Mouse (Mus musculus) WW6 (cell line): ENCODE measurements around the gene Snx11.

ENCODE experiments used
- DNase-seq: peaks from one replicate; pipeline ENCODE4 v3.0.0-alpha.2; 2013; ENCODE audit warnings: low read depth, low spot score

Gene Snx11

GRCm38 (mm10) chr11:96762742-96763470 is 14.5 kb downstream of the Snx11 start:
- DNase-seq: no peak

- no peak for DNase-seq
Measured at GRCm38 (mm10) chr11:96761984-96762383, 15.4 kb downstream of the Snx11 start.

DNA sequence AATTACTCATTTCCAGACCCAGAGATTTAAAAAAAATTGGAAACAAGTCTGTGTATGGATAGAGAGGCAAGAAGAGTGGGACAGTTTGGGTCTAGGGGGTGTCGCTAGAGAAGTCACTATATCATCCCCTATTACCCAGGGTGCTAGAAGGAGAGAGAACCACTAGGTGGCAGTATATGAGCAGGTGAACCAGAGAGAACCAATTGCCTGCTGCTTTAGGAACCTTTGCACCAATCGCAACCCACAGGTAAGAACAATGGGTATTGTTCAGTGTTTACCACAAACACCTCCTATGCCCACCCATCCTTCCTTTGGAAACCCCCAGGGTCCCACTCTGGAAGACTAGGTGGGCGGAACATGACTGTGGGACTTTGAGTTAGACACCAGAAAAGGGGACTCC is 17.3 kb downstream of the Snx11 start:
- no peak for DNase-seq

DNA sequence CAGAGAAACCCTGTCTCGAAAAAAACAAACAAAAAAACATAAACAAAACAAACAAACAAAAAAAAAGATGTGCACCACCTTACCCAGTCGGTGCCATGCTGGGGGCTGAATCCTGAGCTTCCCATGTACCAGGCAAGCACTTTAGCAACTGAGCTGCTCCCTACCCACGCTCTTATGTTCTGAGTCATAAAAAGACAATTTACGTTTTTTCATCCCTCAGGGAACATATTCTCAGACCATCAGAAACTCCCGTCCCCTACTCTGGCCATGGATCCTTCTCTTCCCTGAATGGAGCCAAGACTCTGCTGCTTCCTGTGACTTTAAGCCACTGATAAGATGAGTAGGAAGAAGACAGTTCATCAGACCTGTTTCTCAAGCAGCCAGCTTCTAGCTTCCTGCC is 19.0 kb downstream of the Snx11 start:
- no peak for DNase-seq

DNA sequence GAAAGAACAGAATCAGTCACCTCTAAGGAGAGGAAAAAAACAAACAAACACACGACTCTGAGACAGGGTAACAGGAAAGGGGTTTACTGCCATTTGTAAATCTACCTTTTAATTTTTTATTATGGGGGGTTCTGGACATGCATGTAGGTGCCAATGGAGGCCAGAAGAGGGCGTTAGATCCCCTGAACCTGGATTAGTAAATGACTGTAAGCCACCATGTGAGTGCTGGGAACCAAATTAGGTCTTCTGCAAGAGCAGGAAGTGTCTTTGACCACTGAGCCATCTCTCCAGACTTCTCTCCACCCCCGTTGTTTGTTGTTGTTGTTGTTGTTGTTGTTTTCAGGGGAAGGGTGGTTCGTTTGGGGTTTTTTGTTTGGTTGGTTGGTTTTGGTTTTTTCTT is 19.9 kb downstream of the Snx11 start:
- no peak for DNase-seq

DNA sequence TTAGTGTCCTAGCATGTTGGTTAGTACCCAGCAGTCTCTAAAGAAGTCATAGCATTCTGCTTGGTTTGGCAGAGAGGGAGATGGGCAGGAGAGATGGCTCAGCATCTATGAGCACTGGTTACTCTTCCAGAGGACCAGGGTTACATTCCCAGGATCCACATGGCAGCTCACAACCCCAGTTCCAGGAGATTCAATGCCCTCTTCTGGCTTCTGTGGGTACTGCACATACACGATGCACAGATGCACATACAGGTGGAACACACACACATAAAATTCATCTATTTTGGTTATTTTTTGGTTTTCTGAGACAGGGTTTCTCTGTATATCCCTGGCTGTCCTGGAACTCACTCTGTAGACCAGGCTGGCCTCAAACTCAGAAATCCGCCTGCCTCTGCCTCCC is 22.1 kb downstream of the Snx11 start:
- DNase-seq: no peak

DNA sequence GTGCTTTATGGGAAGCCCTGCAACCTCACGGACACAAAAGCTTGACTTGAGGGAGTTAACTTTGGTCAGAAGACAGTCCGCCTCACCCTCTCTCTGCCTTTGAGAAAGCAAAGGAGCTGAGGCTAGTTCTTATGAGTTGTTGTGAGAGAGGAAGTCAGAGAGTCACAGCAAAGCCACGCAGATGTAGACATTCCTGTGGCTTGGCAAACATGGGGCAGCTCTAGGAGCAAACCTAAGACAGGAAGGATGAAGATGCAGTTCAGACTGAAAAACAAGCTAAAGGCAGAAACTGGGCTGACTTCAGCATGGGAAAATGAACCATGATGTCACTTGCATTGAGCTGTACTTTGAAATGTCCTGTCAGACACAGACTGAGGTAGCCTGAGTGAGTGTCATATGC is 29.8 kb downstream of the Snx11 start:
- DNase-seq: no peak

- no peak for DNase-seq
Measured at GRCm38 (mm10) chr11:96746648-96747047, 30.7 kb downstream of the Snx11 start.

DNA sequence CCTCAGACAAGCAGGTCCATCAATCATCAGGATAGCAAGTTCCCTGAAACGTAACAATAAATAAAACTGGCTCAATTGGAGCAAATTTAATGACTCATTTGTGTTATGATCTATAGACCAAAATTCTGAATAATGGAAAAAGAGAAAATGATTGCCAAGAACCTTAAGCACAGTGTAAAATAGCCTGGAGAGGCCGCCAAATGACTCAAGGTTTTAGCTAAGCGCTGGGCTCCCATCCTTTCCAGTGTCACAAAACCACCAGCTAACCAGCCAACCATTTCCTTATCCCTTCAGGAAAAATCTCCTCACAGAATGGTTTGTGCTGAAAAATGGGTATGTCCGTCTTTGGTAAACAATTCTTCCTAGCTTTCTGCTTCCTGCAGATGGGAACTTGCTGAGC is 33.5 kb downstream of the Snx11 start:
- DNase-seq: no peak

GRCm38 (mm10) chr11:96743000-96743399 is 34.4 kb downstream of the Snx11 start:
- DNase-seq: no peak

DNA sequence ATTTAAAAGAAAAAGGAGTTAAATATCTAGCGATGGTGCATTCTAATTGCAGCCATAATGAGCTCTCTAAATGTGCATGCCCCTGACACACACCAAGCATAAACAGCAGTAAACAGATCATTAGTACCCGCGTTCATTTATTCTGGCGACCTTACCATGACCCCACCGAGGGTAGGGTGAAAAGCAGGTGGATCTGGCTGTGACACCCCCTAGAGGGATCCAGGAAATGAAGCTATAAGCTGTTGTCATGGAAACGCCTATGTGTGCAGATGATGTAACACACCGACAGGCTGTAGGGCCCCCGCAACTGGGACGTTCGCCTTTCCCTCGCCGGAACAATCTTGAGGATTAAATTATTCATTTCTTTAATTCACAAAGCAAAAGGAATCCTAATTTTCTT is 35.4 kb downstream of the Snx11 start:
- no peak for DNase-seq

DNA sequence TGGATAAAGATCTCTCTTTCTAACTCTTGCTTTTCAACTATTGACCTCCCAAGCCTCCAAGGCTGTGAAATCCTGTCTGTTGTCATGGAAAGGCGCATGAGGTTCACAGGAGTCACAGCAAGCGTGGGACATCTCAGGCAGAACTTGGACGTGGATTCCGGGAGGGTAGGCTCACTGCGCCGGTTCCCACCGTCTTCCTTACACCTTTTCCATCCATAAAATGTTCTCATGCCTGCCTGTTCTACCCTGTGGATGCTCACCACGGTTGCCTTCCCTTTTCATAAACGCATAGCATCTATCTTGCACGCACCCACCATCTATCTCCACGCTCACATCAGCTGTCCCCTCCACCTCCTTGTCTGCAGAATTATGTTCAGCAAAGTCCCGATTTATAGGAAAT is 36.6 kb downstream of the Snx11 start:
- DNase-seq: no peak

- no peak for DNase-seq
Measured at GRCm38 (mm10) chr11:96737673-96738471, 39.5 kb downstream of the Snx11 start.

GRCm38 (mm10) chr11:96736361-96736760 is 41.0 kb downstream of the Snx11 start:
- DNase-seq: no peak

DNA sequence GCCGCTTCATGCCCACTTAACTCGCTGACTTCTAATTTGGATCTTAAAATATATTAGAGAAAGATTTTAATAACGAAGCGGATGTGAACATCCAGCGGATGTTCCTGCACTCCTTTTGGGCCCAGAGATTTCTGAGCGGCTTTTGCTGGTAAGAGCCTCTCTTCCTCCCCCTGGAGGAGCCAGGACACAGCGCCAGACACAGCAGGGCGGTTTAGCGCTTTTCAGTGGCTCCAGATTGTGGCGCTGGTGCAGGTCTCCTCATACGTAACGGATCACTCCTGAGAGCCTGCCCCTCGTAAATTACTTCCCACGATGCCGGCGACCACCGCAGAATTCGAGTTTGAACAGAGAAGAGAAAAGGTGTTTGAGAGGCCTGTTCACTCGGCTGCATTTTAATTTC is 41.5 kb downstream of the Snx11 start:
- peak; percentile 75 for DNase-seq

DNA sequence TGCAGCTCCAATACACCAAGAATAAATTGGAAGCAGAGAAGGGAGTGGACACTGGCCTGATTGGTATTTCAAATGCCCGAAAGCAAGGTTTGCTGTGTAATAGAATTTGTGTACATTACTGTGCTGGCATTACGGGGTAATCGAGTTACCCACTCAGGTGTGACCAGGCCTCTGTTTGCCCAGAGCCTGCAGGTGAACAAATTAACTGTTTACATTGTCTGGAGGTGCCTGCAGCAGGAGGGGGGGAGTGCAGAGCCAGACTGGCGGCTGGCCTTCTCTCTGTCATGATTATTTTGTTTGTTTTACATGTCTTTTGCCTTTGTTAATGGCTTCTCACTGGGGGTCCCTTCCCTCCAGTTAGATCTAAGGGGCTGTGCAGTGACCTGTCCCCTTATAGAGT is 44.7 kb downstream of the Snx11 start:
- DNase-seq: no peak

GRCm38 (mm10) chr11:96730327-96730726 is 47.0 kb downstream of the Snx11 start:
- no peak for DNase-seq

- DNase-seq: no peak
Measured at GRCm38 (mm10) chr11:96729462-96729861, 47.9 kb downstream of the Snx11 start.

DNA sequence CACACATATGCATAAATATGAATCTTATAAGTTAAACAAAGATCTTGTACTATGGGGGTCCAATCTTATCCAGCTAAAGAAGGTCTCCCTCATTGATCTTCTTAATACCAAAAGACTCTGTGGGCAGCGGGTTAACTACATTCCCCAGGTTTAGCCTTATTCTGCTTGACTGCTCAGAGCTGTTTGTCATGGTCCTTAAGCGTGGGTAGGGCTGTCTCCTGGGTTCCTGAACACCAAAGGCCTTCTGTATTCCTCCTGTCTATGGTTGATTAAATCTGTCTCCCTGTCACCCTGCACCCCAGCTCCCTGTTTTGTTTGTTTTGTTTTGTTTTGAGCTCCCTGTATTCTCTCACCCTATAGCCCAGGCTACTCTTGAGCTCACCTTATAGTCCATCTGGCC is 48.8 kb downstream of the Snx11 start:
- DNase-seq: no peak

DNA sequence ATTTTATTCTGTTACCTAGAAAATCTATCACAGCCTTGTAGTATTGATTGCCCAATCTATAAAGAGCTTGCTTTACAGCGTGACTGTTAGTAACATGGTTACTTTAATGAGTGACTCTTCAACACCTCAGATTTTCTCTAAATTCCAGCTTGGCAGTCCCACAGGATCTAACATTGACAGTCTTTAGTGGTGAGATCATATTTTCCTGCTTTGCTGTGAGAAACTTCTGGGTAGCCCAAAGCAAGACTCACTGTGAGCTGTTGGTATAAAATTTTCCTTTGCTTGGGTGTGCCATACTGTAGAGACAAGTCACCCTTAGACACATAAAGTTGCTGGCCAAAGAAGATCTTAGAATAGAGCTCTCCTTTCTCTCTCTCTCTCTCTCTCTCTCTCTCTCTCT is 51.5 kb downstream of the Snx11 start:
- no peak for DNase-seq

DNA sequence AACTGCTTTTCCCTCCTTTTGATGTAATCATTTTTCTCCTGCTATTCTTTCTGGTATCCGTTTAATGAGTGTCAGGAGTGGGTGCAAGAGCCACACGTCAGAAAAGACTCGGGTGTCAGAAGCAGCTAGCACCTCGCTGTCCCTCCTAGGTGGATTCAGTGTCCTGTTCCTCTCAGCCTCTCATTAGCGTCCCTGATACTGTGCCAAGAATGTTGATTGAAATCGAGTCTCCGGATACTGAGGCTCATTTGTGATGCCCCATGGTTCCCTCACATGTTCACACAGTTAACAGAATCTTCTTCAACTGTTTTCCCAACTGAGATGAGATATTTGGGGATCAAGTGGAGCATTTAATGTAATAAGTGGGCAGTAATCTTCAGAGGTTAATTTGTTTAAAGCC is 58.8 kb downstream of the Snx11 start:
- DNase-seq: no peak
